Mouse (Mus musculus) liver, adult (tissue): ENCODE data around the gene Gm10663.

ENCODE experiments used
- GATA4 ChIP-seq: IDR thresholded peaks from 2 replicates; pipeline ENCODE4 v1.6.1; 2014; ENCODE audit warnings: mild to moderate bottlenecking, low read length; ENCODE audit not compliant: insufficient replicate concordance

Gene Gm10663

DNA sequence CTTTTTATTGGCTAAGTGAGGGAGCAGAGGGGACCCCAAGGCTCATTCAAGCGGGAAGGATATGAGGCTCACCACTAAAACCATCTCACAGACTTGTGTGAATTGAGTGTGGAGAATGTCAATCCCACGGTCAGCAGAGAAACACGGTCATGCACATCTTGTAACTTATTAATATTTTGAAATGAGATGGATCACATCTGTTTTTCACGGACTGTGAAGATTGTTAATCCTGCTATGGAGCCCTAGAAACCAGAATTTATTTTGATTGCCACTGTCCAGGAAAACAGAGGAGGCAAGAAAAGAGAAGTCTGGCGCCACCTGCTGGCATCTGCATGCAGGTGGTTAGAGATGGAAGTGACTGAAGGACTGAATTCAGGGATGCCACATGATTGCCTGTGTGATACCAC lies 35.5 kb downstream of the Gm10663 start:
- TF ChIP-seq GATA4: no peak

DNA sequence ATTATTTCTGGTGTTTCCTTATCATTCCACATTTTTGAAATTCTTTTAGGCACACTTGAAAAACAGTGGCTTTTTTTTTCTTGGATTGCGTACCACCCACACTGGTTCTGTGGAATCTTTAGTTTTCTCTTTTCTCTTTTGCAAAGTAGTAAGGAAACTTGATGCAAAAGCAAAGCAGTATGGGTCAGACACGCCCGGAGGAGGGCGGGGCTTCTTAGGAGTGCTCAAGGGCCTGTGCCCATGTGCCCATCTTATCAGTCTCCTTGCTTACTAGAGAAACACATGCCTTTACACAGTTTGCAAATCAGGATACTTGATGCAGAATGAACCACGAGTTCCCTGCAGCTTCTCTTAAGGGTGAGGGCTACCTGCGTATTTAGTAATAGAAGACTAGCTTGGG lies 37.3 kb downstream of the Gm10663 start:
- TF ChIP-seq GATA4: no peak

DNA sequence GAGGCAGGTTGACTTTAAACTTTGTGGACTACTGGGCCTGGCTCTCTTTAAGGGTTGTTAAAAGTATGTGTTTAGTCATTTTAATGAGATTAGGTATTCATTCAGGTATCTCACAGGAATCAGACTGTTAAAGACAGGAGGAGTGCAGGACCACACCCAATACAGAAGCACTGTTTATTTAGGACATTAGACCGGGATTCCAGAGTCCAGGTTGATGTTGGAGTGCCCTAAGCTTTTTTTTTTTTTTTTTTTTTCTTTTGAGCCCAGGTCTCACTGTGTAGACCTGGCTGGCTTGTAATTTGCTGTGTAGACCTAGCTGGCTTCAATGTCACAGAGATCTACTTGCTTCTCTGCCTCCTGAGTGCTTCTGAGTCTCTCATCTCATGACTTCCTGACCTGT lies 51.2 kb downstream of the Gm10663 start:
- no peak for TF ChIP-seq GATA4

DNA sequence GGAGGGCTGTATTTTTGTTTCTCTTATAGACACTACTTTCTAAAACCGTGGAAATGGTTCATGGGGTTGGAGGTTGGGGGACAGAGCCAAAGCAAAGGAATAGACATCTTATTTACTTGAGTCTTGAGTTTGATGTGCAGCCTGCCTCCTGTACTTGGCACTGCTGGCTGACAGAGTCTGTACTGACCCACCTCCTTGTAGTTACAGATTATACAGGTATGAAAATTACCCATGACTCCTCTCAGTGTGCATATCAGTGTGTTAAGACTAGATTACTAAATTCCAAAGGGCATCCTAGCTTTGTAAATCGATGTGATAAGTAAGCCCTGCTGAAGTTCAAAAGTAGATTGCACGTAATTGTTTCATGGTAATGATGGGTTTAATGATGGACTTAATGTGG lies 51.6 kb downstream of the Gm10663 start:
- TF ChIP-seq GATA4: no peak
